ENCODE assay signal across 9 mouse cellular contexts in genomic region chr9:71976034-71976433, GRCm38 (mm10).
A peak's percentile ranks its signal among the peaks of the same experiment; 100 is the strongest.
DNase-seq lines count a peak whose midpoint lies in the region; ATAC-seq and TF ChIP-seq lines count a peak whose summit lies in the region.
"Had no signal": no experiment of that assay in that cellular context is flagged by ENCODE, and none has a peak within 500 bp of the region (broad histone marks: within the 10 kb centered on the region; RNA-seq: fewer than 3 reads in every experiment).

No protein-coding gene starts in this region.

- TF ChIP-seq CTCF in liver, adult 2 months (IDR thresholded peaks at IDR 0.05; ENCODE audit: low read depth, low read length) = no peak

- no peaks in the 10 kb centered on the region; the same call in 1 of the 2 replicates for H3K79me2 ChIP-seq in liver, adult 2 months (ENCODE audit: control insufficient read depth, insufficient read depth, low read length)

- peak; percentile 28 for DNase-seq in liver, adult 2 months (ENCODE audit: extremely low read depth, low read depth, low spot score)
- peak; percentile 90 for DNase-seq in cerebellum, adult 8-10 months
- peak; percentile 21 for DNase-seq in limb, embryonic 14.5 days (ENCODE audit: low spot score)
- peak; percentile 45 to 64 for DNase-seq in right cerebral cortex, postnatal 10 days (ENCODE audit: low spot score in 2 of 2)
- no peak for DNase-seq in testis, postnatal 10 days (ENCODE audit: low spot score)
- DNase-seq: liver, embryonic 13.5 days had no signal

- 28% methylated on average over 6 of the region's 6 CpGs for WGBS in liver, adult 2 months
- 57% methylated on average over 6 of the region's 6 CpGs for WGBS in liver, embryonic 12.5 days (ENCODE audit: insufficient replicate concordance)
- 4% methylated on average over 6 of the region's 6 CpGs for WGBS in forebrain, embryonic 15.5 days
- WGBS in limb, embryonic 14.5 days = 9% methylated on average over 6 of the region's 6 CpGs

- no peaks in the 10 kb centered on the region; the same call in 1 of the 2 replicates for H3K36me3 ChIP-seq in liver, adult 2 months (ENCODE audit: control insufficient read depth, insufficient read depth, low read length)
- peaks cover 5% of the 10 kb centered on the region; the same call in 1 of the 2 replicates for H3K36me3 ChIP-seq in liver, embryonic 12.5 days
- no peaks in the 10 kb centered on the region for H3K36me3 ChIP-seq in forebrain, embryonic 15.5 days
- H3K36me3 ChIP-seq in limb, embryonic 14.5 days (ENCODE audit: control insufficient read depth, insufficient read depth, low read length) = no peaks in the 10 kb centered on the region
- H3K36me3 ChIP-seq: liver, embryonic 13.5 days had no signal

- no peaks in the 10 kb centered on the region for H3K9me3 ChIP-seq in liver, embryonic 12.5 days (replicated peaks)
- H3K9me3 ChIP-seq in forebrain, embryonic 15.5 days = no peaks in the 10 kb centered on the region
- no peaks in the 10 kb centered on the region for H3K9me3 ChIP-seq in limb, embryonic 14.5 days (ENCODE audit: control insufficient read depth, low read length)
- H3K9me3 ChIP-seq: liver, embryonic 13.5 days had no signal

- TF ChIP-seq POLR2A in liver, adult 2 months (IDR thresholded peaks at IDR 0.05; ENCODE audit: extremely low read depth, insufficient read depth, low read length) = no peak
- no peak for TF ChIP-seq POLR2A in limb, embryonic 14.5 days (IDR thresholded peaks at IDR 0.05; ENCODE audit: borderline replicate concordance, extremely low read depth, insufficient read depth, insufficient read length)

- no peak overlapping the region for H3K9ac ChIP-seq in liver, adult 2 months (ENCODE audit: low read depth, low read length)
- no peak overlapping the region for H3K9ac ChIP-seq in liver, embryonic 12.5 days
- no peak overlapping the region for H3K9ac ChIP-seq in forebrain, embryonic 15.5 days (replicated peaks)
- H3K9ac ChIP-seq in limb, embryonic 14.5 days (ENCODE audit: low read depth, low read length, severe bottlenecking) = no peak overlapping the region
- H3K9ac ChIP-seq: liver, embryonic 13.5 days had no signal

- no peak overlapping the region for H3K27ac ChIP-seq in liver, adult 2 months (replicated peaks; ENCODE audit: insufficient read depth, low read depth, low read length)
- no peak overlapping the region for H3K27ac ChIP-seq in liver, embryonic 12.5 days
- H3K27ac ChIP-seq in forebrain, embryonic 15.5 days (replicated peaks) = peak overlapping the region; percentile 70
- no peak overlapping the region for H3K27ac ChIP-seq in limb, embryonic 14.5 days (replicated peaks; ENCODE audit: low read depth, low read length)
- H3K27ac ChIP-seq: liver, embryonic 13.5 days had no signal

- ATAC-seq in liver, embryonic 12.5 days = no peak
- peak; percentile 93 for ATAC-seq in forebrain, embryonic 15.5 days (replicated peaks)
- peak; percentile 47; the same call in 1 of the 2 replicates for ATAC-seq in limb, embryonic 14.5 days (ENCODE audit: low FRiP score, low read depth)
- ATAC-seq in inflammation-experienced regulatory T-cells, adult 6 months = no peak

- H3K4me1 ChIP-seq in liver, adult 2 months (ENCODE audit: control insufficient read depth, insufficient read depth, low read length) = peaks cover 2% of the 10 kb centered on the region; the same call in 1 of the 2 replicates
- peaks cover 14% of the 10 kb centered on the region for H3K4me1 ChIP-seq in liver, embryonic 12.5 days
- H3K4me1 ChIP-seq in forebrain, embryonic 15.5 days = peaks cover 47% of the 10 kb centered on the region
- peaks cover 13% of the 10 kb centered on the region; the same call in 1 of the 2 replicates for H3K4me1 ChIP-seq in limb, embryonic 14.5 days (ENCODE audit: control insufficient read depth, insufficient read depth, low read length)

- no peak overlapping the region for H3K4me3 ChIP-seq in liver, adult 2 months (ENCODE audit: insufficient read depth, low read depth, low read length)
- no peak overlapping the region for H3K4me3 ChIP-seq in liver, embryonic 12.5 days
- H3K4me3 ChIP-seq in forebrain, embryonic 15.5 days = no peak overlapping the region
- H3K4me3 ChIP-seq in limb, embryonic 14.5 days (replicated peaks; ENCODE audit: low read length) = no peak overlapping the region
- H3K4me3 ChIP-seq: liver, embryonic 13.5 days had no signal

- no peak overlapping the region for H3K4me2 ChIP-seq in liver, embryonic 12.5 days
- H3K4me2 ChIP-seq in forebrain, embryonic 15.5 days (replicated peaks) = peak overlapping the region; percentile 22
- no peak overlapping the region for H3K4me2 ChIP-seq in limb, embryonic 14.5 days (replicated peaks; ENCODE audit: low read depth, low read length, severe bottlenecking)
- H3K4me2 ChIP-seq: liver, embryonic 13.5 days had no signal

- H3K27me3 ChIP-seq in liver, adult 2 months (ENCODE audit: control insufficient read depth, insufficient read depth, low read length) = no peaks in the 10 kb centered on the region
- no peaks in the 10 kb centered on the region for H3K27me3 ChIP-seq in liver, embryonic 12.5 days (replicated peaks)
- H3K27me3 ChIP-seq in forebrain, embryonic 15.5 days = no peaks in the 10 kb centered on the region
- no peaks in the 10 kb centered on the region for H3K27me3 ChIP-seq in limb, embryonic 14.5 days (ENCODE audit: control insufficient read depth, insufficient read depth, low read length)
- H3K27me3 ChIP-seq: liver, embryonic 13.5 days had no signal

Comparison
In these comparisons a context has a peak if more than half of its experiments do, and no peak if none do; other contexts are left out.
1. ATAC-seq: peak in forebrain, embryonic 15.5 days (single experiment) and limb, embryonic 14.5 days (single experiment); none in liver, embryonic 12.5 days (single experiment) and inflammation-experienced regulatory T-cells, adult 6 months (single experiment).